Mouse (Mus musculus): Measurements from ENCODE around the gene Glis2. TPM values are rescaled to one million over a fixed set of nuclear protein-coding genes. Genes with fewer than 3 reads are reported as not detected.

The Glis2 gene
- polyA plus RNA-seq, 1 experiment from 2014 or later, result 28.4 TPM

GRCm38 (mm10) chr16:4651081-4651480, 56.6 kb downstream of the Glis2 start:
- ATAC-seq (ENCODE audit: insufficient number of reproducible peaks, insufficient read depth, low FRiP score, low TSS enrichment, low read depth), result no peak
- Histone ChIP-seq H3K4me2 (peak overlapping the region; percentile 44), H3K27me3 (no peaks in the 10 kb centered on the region), H3K9ac (replicated peaks) (no peak overlapping the region; the same call in 1 of the 2 replicates), H3K9me3 (no peaks in the 10 kb centered on the region), H3K4me1 (replicated peaks) (peaks cover 99% of the 10 kb centered on the region), H3K27ac (peak overlapping the region; percentile 97), H3K4me3 (replicated peaks) (no peak overlapping the region), H3K36me3 (peaks cover 84% of the 10 kb centered on the region)
- 76% methylated on average over 1 of the region's 1 CpGs for WGBS

- ATAC-seq (ENCODE audit: insufficient number of reproducible peaks, insufficient read depth, low FRiP score, low TSS enrichment, low read depth), result peak; percentile 93
- H3K27me3 ChIP-seq, result no peaks in the 10 kb centered on the region
- peak overlapping the region; percentile 27; the same call in 1 of the 2 replicates for H3K9ac ChIP-seq (replicated peaks)
- no peaks in the 10 kb centered on the region for H3K9me3 ChIP-seq
- H3K4me1 ChIP-seq (replicated peaks), result peaks cover 99% of the 10 kb centered on the region
- WGBS, result 7% methylated on average over 7 of the region's 7 CpGs
- H3K4me2 ChIP-seq, result peak overlapping the region; percentile 44
- H3K36me3 ChIP-seq, result peaks cover 80% of the 10 kb centered on the region
- H3K4me3 ChIP-seq (replicated peaks), result no peak overlapping the region
- H3K27ac ChIP-seq, result peak overlapping the region; percentile 97
These were observed 57.1 kb downstream of the Glis2 start for GRCm38 (mm10) chr16:4651624-4652023.

- H3K4me2 ChIP-seq, result peak overlapping the region; percentile 44
- no peaks in the 10 kb centered on the region for H3K27me3 ChIP-seq
- no peak overlapping the region for H3K4me3 ChIP-seq (replicated peaks)
- peaks cover 67% of the 10 kb centered on the region for H3K36me3 ChIP-seq
- H3K9me3 ChIP-seq, result no peaks in the 10 kb centered on the region
- H3K9ac ChIP-seq (replicated peaks), result peak overlapping the region; percentile 19
- H3K4me1 ChIP-seq (replicated peaks), result peaks cover 99% of the 10 kb centered on the region
- ATAC-seq (ENCODE audit: insufficient number of reproducible peaks, insufficient read depth, low FRiP score, low TSS enrichment, low read depth), result no peak
- WGBS, result 44% methylated on average over 4 of the region's 4 CpGs
- peak overlapping the region; percentile 97 for H3K27ac ChIP-seq
These were observed 58.3 kb downstream of the Glis2 start for GRCm38 (mm10) chr16:4652707-4653416.

GRCm38 (mm10) chr16:4654706-4655105, 60.2 kb downstream of the Glis2 start:
- Histone ChIP-seq H3K27ac (peak overlapping the region; percentile 97), H3K4me1 (replicated peaks) (peaks cover 96% of the 10 kb centered on the region), H3K27me3 (no peaks in the 10 kb centered on the region), H3K4me2 (no peak overlapping the region), H3K36me3 (peaks cover 49% of the 10 kb centered on the region), H3K9me3 (no peaks in the 10 kb centered on the region), H3K4me3 (replicated peaks) (no peak overlapping the region), H3K9ac (replicated peaks) (no peak overlapping the region)
- WGBS, result 77% methylated on average over 10 of the region's 10 CpGs
- ATAC-seq (ENCODE audit: insufficient number of reproducible peaks, insufficient read depth, low FRiP score, low TSS enrichment, low read depth), result no peak

- Histone ChIP-seq H3K27ac (peak overlapping the region; percentile 97), H3K4me2 (no peak overlapping the region), H3K9ac (replicated peaks) (no peak overlapping the region), H3K36me3 (peaks cover 43% of the 10 kb centered on the region), H3K4me3 (replicated peaks) (no peak overlapping the region), H3K4me1 (replicated peaks) (peaks cover 93% of the 10 kb centered on the region), H3K9me3 (no peaks in the 10 kb centered on the region), H3K27me3 (no peaks in the 10 kb centered on the region)
- WGBS, result 64% methylated on average over 4 of the region's 4 CpGs
- no peak for ATAC-seq (ENCODE audit: insufficient number of reproducible peaks, insufficient read depth, low FRiP score, low TSS enrichment, low read depth)
These were observed 60.8 kb downstream of the Glis2 start for GRCm38 (mm10) chr16:4655251-4655734.

GRCm38 (mm10) chr16:4655764-4656570, 61.5 kb downstream of the Glis2 start:
- no peak overlapping the region; the same call in 1 of the 2 replicates for H3K9ac ChIP-seq (replicated peaks)

GRCm38 (mm10) chr16:4656571-4657081, 62.1 kb downstream of the Glis2 start:
- peaks cover 87% of the 10 kb centered on the region for H3K4me1 ChIP-seq (replicated peaks)
- H3K27ac ChIP-seq, result peak overlapping the region; percentile 97
- 41% methylated on average over 9 of the region's 9 CpGs for WGBS
- no peak overlapping the region for H3K4me2 ChIP-seq
- H3K4me3 ChIP-seq (replicated peaks), result no peak overlapping the region
- no peak for ATAC-seq (ENCODE audit: insufficient number of reproducible peaks, insufficient read depth, low FRiP score, low TSS enrichment, low read depth)
- H3K36me3 ChIP-seq, result peaks cover 45% of the 10 kb centered on the region
- no peaks in the 10 kb centered on the region for H3K9me3 ChIP-seq
- no peaks in the 10 kb centered on the region for H3K27me3 ChIP-seq
- no peak overlapping the region for H3K9ac ChIP-seq (replicated peaks)

More at GRCm38 (mm10) chr16:4655764-4656570, 61.5 kb downstream of the Glis2 start:
- Histone ChIP-seq H3K9me3 (no peaks in the 10 kb centered on the region), H3K4me1 (replicated peaks) (peaks cover 87% of the 10 kb centered on the region), H3K36me3 (peaks cover 40% of the 10 kb centered on the region), H3K4me2 (no peak overlapping the region), H3K27me3 (no peaks in the 10 kb centered on the region), H3K27ac (peak overlapping the region; percentile 97), H3K4me3 (replicated peaks) (no peak overlapping the region)
- 24% methylated on average over 11 of the region's 11 CpGs for WGBS
- no peak for ATAC-seq (ENCODE audit: insufficient number of reproducible peaks, insufficient read depth, low FRiP score, low TSS enrichment, low read depth)

- Histone ChIP-seq H3K4me2 (peak overlapping the region; percentile 47), H3K4me3 (replicated peaks) (peak overlapping the region; percentile 11; the same call in 1 of the 2 replicates), H3K9ac (replicated peaks) (0 out of 2 replicates have a peak overlapping the region, but pooled peaks have one; percentile 24)
These were observed 64.3 kb downstream of the Glis2 start for GRCm38 (mm10) chr16:4658781-4659245.

GRCm38 (mm10) chr16:4659326-4659725, 64.8 kb downstream of the Glis2 start:
- Histone ChIP-seq H3K27me3 (no peaks in the 10 kb centered on the region), H3K9me3 (no peaks in the 10 kb centered on the region), H3K4me2 (peak overlapping the region; percentile 47), H3K4me3 (replicated peaks) (no peak overlapping the region), H3K36me3 (peaks cover 33% of the 10 kb centered on the region; the same call in 1 of the 2 replicates), H3K9ac (replicated peaks) (no peak overlapping the region), H3K4me1 (replicated peaks) (peaks cover 62% of the 10 kb centered on the region), H3K27ac (peak overlapping the region; percentile 97)
- peak; percentile 21 for ATAC-seq (ENCODE audit: insufficient number of reproducible peaks, insufficient read depth, low FRiP score, low TSS enrichment, low read depth)
- WGBS, result 8% methylated on average over 2 of the region's 2 CpGs

More at GRCm38 (mm10) chr16:4658781-4659245, 64.3 kb downstream of the Glis2 start:
- H3K4me1 ChIP-seq (replicated peaks), result peaks cover 67% of the 10 kb centered on the region
- ATAC-seq (ENCODE audit: insufficient number of reproducible peaks, insufficient read depth, low FRiP score, low TSS enrichment, low read depth), result peak; percentile 95
- no peaks in the 10 kb centered on the region for H3K9me3 ChIP-seq
- H3K36me3 ChIP-seq, result peaks cover 33% of the 10 kb centered on the region
- H3K27me3 ChIP-seq, result no peaks in the 10 kb centered on the region
- H3K27ac ChIP-seq, result peak overlapping the region; percentile 97
- 6% methylated on average over 11 of the region's 11 CpGs for WGBS

- Histone ChIP-seq H3K4me1 (replicated peaks) (peaks cover 40% of the 10 kb centered on the region), H3K9me3 (no peaks in the 10 kb centered on the region), H3K9ac (replicated peaks) (no peak overlapping the region), H3K4me2 (no peak overlapping the region), H3K27ac (peak overlapping the region; percentile 59), H3K27me3 (no peaks in the 10 kb centered on the region), H3K36me3 (peaks cover 27% of the 10 kb centered on the region; the same call in 1 of the 2 replicates), H3K4me3 (replicated peaks) (no peak overlapping the region)
- ATAC-seq (ENCODE audit: insufficient number of reproducible peaks, insufficient read depth, low FRiP score, low TSS enrichment, low read depth), result no peak
- 59% methylated on average over 2 of the region's 2 CpGs for WGBS
These were observed 67.1 kb downstream of the Glis2 start for GRCm38 (mm10) chr16:4661605-4662004.

- Histone ChIP-seq H3K27me3 (no peaks in the 10 kb centered on the region), H3K36me3 (peaks cover 39% of the 10 kb centered on the region), H3K4me2 (no peak overlapping the region), H3K9ac (replicated peaks) (no peak overlapping the region), H3K9me3 (no peaks in the 10 kb centered on the region), H3K4me1 (replicated peaks) (peaks cover 26% of the 10 kb centered on the region), H3K27ac (no peak overlapping the region), H3K4me3 (replicated peaks) (no peak overlapping the region)
- ATAC-seq (ENCODE audit: insufficient number of reproducible peaks, insufficient read depth, low FRiP score, low TSS enrichment, low read depth), result no peak
- WGBS, result 89% methylated on average over 2 of the region's 2 CpGs
These were observed 69.3 kb downstream of the Glis2 start for GRCm38 (mm10) chr16:4663806-4664205.
